Mouse (Mus musculus): Measurements from ENCODE around the gene Psmb4. TPM values are rescaled to one million over a fixed set of nuclear protein-coding genes. Genes with fewer than 3 reads are reported as not detected.

Gene Psmb4
- total RNA-seq, 2 experiments from 2014 or later = 223 to 344 TPM

Other genes starting within 250 kb of the Psmb4 start
- not detected in 2 replicates for gene Gm10972, start 243.8 kb downstream of the Psmb4 start, total RNA-seq (2015)
- not detected in 2 replicates for gene Gm10972, start 243.8 kb downstream of the Psmb4 start, total RNA-seq (2017)
- gene Tuft1, start 228.1 kb downstream of the Psmb4 start, total RNA-seq (2015) = 0.80 and 1.1 TPM in 2 replicates
- 0.85 and 2.1 TPM in 2 replicates for gene Tuft1, start 228.1 kb downstream of the Psmb4 start, total RNA-seq (2017)
- not detected in 2 replicates for gene Selenbp2, start 193.4 kb downstream of the Psmb4 start, total RNA-seq (2015)
- gene Selenbp2, start 193.4 kb downstream of the Psmb4 start, total RNA-seq (2017) = not detected in 2 replicates
- gene Cgn, start 100.5 kb downstream of the Psmb4 start, total RNA-seq (2015) = not detected in 2 replicates
- not detected in 2 replicates for gene Cgn, start 100.5 kb downstream of the Psmb4 start, total RNA-seq (2017)
- gene Pogz, start 49.4 kb downstream of the Psmb4 start, total RNA-seq (2015) = 28.8 and 41.8 TPM in 2 replicates
- gene Pogz, start 49.4 kb downstream of the Psmb4 start, total RNA-seq (2017) = 12.1 and 14.4 TPM in 2 replicates
- gene Selenbp1, start 46.1 kb upstream of the Psmb4 start, total RNA-seq (2015) = 22.8 and 26.8 TPM in 2 replicates
- gene Selenbp1, start 46.1 kb upstream of the Psmb4 start, total RNA-seq (2017) = 25.2 and 27.9 TPM in 2 replicates
- 7.0 and 9.1 TPM in 2 replicates for gene Rfx5, start 67.1 kb upstream of the Psmb4 start, total RNA-seq (2015)
- 8.7 and 10.2 TPM in 2 replicates for gene Rfx5, start 67.1 kb upstream of the Psmb4 start, total RNA-seq (2017)
- 22.2 and 31.4 TPM in 2 replicates for gene Pi4kb, start 87.8 kb upstream of the Psmb4 start, total RNA-seq (2015)
- 17.9 and 21.4 TPM in 2 replicates for gene Pi4kb, start 87.8 kb upstream of the Psmb4 start, total RNA-seq (2017)
- 10.0 and 15.7 TPM in 2 replicates for gene Zfp687, start 128.5 kb upstream of the Psmb4 start, total RNA-seq (2015)
- gene Zfp687, start 128.5 kb upstream of the Psmb4 start, total RNA-seq (2017) = 11.7 and 39.5 TPM in 2 replicates
- gene Psmd4, start 155.7 kb upstream of the Psmb4 start, total RNA-seq (2015) = 80.0 and 91.9 TPM in 2 replicates
- 224 and 226 TPM in 2 replicates for gene Psmd4, start 155.7 kb upstream of the Psmb4 start, total RNA-seq (2017)
- 9.7 and 15.8 TPM in 2 replicates for gene Pip5k1a, start 220.0 kb upstream of the Psmb4 start, total RNA-seq (2015)
- gene Pip5k1a, start 220.0 kb upstream of the Psmb4 start, total RNA-seq (2017) = 12.4 and 14.5 TPM in 2 replicates
- gene Vps72, start 224.1 kb upstream of the Psmb4 start, total RNA-seq (2015) = 33.6 and 37.3 TPM in 2 replicates
- gene Vps72, start 224.1 kb upstream of the Psmb4 start, total RNA-seq (2017) = 74.0 and 77.3 TPM in 2 replicates
- gene Tmod4, start 237.5 kb upstream of the Psmb4 start, total RNA-seq (2015) = 1.1 and 4.4 TPM in 2 replicates
- gene Tmod4, start 237.5 kb upstream of the Psmb4 start, total RNA-seq (2017) = not detected in 2 replicates
- gene Scnm1, start 247.1 kb upstream of the Psmb4 start, total RNA-seq (2015) = 51.3 and 61.3 TPM in 2 replicates
- 68.0 and 72.8 TPM in 2 replicates for gene Scnm1, start 247.1 kb upstream of the Psmb4 start, total RNA-seq (2017)
- 3.3 and 3.8 TPM in 2 replicates for gene Lysmd1, start 247.1 kb upstream of the Psmb4 start, total RNA-seq (2015)
- 4.4 and 5.0 TPM in 2 replicates for gene Lysmd1, start 247.1 kb upstream of the Psmb4 start, total RNA-seq (2017)

All from megakaryocyte, adult 5-6 weeks (primary cell).